Mouse (Mus musculus) c-Kit-positive CD71-positive TER-119-positive erythroid progenitor cells, embryonic 14.5 days (primary cell): Measurements from ENCODE around the gene Col4a4.

ENCODE experiments used
- DNase-seq: peaks from one replicate; pipeline ENCODE4 v3.0.0-alpha.2; 2013; ENCODE audit warnings: low spot score

Gene Col4a4

GRCm38 (mm10) chr1:82586713-82587399 lies at the start of gene Col4a4, which contains the start of gene Col4a3:
Gene Col4a4 (minus strand): TSS chr1:82586849.
Gene Col4a3 (plus strand): TSS chr1:82586921.
- DNase-seq: no peak

- DNase-seq: no peak
Observed at GRCm38 (mm10) chr1:82636321-82636720, 49.7 kb upstream of the Col4a4 start.

- no peak for DNase-seq
Observed at GRCm38 (mm10) chr1:82635254-82635620, 48.6 kb upstream of the Col4a4 start.

- no peak for DNase-seq
Observed at GRCm38 (mm10) chr1:82634545-82635253, 48.0 kb upstream of the Col4a4 start.

GRCm38 (mm10) chr1:82631169-82631792 lies 44.6 kb upstream of the Col4a4 start:
- DNase-seq: no peak

GRCm38 (mm10) chr1:82629495-82629894 lies 42.8 kb upstream of the Col4a4 start:
- no peak for DNase-seq

- DNase-seq: no peak
Observed at GRCm38 (mm10) chr1:82627652-82628051, 41.0 kb upstream of the Col4a4 start.

- no peak for DNase-seq
Observed at GRCm38 (mm10) chr1:82625474-82625873, 38.8 kb upstream of the Col4a4 start.

- DNase-seq: no peak
Observed at GRCm38 (mm10) chr1:82624934-82625333, 38.3 kb upstream of the Col4a4 start.

- DNase-seq: no peak
Observed at GRCm38 (mm10) chr1:82619981-82620380, 33.3 kb upstream of the Col4a4 start.

- DNase-seq: no peak
Observed at GRCm38 (mm10) chr1:82618592-82618991, 31.9 kb upstream of the Col4a4 start.

- DNase-seq: no peak
Observed at GRCm38 (mm10) chr1:82618001-82618400, 31.4 kb upstream of the Col4a4 start.

- DNase-seq: no peak
Observed at GRCm38 (mm10) chr1:82612061-82612660, 25.5 kb upstream of the Col4a4 start.

- no peak for DNase-seq
Observed at GRCm38 (mm10) chr1:82608646-82609262, 22.1 kb upstream of the Col4a4 start.

- no peak for DNase-seq
Observed at GRCm38 (mm10) chr1:82605856-82606255, 19.2 kb upstream of the Col4a4 start.

- no peak for DNase-seq
Observed at GRCm38 (mm10) chr1:82605347-82605746, 18.7 kb upstream of the Col4a4 start.

- no peak for DNase-seq
Observed at GRCm38 (mm10) chr1:82603198-82603950, 16.7 kb upstream of the Col4a4 start.

GRCm38 (mm10) chr1:82596864-82597596 lies 10.4 kb upstream of the Col4a4 start:
- DNase-seq: no peak

- DNase-seq: no peak
Observed at GRCm38 (mm10) chr1:82590266-82590665, 3.6 kb upstream of the Col4a4 start.

- DNase-seq: no peak
Observed at GRCm38 (mm10) chr1:82585981-82586380, 668 bp downstream of the Col4a4 start.

GRCm38 (mm10) chr1:82578320-82578719 lies 8.3 kb downstream of the Col4a4 start:
- DNase-seq: no peak
